Mouse (Mus musculus) thymus, adult 18-20 months (tissue): ENCODE measurements around the gene Adam12.

Experiments used
- DNase-seq, 2 experiments: peaks; one replicate each; pipeline ENCODE4 v3.0.0; 2022; ENCODE audit warnings: mixed read lengths in 2 of 2

Adam12 gene

DNA sequence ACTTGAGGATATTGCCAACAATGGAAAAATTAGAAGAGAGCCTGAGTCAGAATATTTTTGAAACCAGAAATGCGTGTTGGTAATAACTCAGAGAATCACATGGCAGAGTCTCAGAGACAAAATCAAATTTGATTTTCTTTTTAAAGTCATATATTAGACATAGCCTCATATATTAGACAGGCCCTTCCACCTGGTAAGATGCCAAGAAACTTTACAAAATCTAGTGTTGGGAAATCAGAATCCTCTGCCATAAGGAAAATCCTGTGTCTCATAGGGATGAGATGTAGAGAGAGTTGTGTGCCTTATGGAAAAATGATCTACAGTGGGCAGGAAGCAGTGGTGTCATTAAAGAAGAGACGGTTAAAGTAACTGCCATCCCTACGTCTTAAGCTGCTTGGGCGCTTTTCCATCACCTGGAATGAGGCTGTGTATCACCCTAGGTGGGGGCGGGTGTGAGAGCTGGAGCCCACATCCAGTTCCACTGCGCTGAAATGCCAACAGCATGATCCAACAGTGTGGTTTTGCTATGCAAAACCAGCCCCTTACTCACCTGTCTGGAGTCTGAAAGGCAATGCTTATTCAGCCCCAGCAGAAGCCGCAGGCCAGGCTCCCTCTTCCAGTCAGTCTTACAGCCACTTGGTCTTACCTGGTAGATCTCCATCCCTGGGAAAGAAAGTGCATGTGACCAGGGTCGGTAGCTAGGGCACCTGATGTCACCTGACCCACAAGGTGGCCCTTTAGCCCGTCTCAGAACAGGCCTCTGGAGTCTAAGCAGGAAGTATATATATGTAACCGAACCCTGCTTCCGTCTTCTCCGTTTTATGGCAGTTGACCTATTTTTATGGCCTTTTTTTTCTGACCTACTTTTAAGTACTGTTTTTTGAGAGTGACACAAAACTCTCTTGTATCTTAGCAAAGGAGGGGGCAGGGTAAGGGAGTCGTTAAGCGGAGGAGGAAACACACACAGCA, at the start of gene Adam12:
TSS of gene Adam12 (minus strand) at position 769 of the 969 bp plus-strand sequence.
- no peak for DNase-seq

DNA sequence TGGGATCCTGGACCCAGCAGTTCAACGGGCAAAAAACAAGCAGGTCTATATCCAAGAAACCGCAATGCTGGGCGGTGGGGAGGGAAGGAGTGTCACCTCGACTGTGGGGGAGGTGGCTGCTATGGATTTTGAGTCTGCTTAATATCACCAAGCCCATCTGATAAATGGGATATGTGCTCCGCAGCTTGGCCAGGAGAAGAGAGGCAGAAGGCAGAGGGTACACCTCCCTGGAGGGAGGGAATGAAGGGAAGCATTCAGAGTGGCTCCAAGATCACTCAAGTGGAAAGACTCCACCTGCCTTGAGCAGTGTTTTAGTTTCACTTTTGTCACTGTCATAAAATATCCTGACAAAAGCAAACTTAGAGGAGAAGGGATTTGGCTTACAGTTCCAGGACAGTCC, 41.0 kb upstream of the Adam12 start:
- DNase-seq, result no peak

DNA sequence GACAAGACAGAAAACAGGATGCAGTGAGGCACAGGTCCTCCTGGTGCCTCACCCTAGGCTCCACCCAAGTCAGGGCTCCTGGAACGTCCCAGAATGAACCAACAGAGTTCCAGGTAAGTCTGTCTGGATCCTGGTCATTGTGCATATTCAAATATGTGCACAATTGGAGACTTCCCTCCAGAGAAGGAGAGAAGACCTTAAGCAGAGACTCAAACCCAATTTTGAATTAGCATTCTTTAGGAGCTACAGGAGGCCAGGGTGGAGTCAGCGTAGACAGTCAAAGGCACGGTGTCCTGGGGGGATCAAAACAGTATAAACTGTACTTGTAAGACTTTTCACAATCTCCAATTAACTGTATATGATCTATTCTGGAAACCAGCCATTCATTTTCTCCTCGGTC, 40.5 kb upstream of the Adam12 start:
- DNase-seq, result no peak

DNA sequence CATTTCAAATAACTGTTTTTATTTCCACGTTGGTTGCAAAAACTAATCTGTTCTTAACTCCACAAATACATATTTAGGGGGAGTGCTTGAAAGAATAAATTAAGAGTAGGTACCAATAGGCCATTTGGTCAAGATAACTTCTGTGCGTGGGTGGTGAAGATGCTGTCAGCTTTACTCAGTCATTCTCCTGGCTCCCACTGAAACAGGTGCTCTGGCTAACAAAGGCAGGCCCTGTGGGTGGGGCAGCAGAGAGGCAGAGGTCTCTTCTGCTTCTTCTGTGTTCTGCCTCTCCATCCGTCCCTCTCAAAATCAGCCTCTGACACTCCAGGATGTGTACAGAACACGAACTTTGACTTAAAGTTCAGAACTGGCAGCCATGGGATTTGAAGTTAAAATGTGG, 33.8 kb upstream of the Adam12 start:
- no peak for DNase-seq

DNA sequence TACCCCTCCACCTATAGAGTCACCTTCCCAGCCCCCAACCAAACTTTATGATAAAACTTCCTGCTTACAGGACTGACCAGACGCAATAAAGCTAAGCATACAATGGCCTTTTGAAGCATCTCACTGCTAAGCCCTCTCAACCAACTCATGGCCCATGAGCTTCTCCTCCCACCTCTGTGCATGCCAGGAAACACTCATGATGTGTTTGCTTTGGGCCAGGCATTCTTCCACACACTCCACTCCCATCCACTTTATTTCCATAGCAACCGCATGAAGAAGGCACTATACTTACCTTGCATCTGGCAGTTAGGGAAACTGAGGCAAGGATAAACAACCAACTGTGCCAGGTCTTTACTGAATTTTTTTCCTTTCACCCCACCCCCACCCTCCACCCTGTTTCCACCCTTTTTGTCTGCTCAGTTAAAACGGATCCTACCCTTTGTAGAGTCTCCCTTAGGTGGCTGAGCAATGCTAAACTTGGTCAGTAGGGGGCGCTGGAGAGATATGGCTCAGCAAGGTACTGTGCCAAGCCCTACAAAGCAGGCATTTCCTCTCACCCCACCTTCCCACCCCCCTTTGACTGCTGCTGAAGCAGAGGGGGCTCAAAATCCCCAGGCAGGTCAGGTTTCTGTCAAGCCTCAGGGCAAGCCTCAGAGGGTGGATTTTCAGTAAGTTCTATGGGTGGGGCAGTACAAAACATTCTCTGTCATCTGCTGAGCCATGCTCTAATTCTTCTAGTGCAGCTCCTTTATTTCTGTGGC, 31.4 kb upstream of the Adam12 start:
- peak; percentile 5 to 35 for DNase-seq

DNA sequence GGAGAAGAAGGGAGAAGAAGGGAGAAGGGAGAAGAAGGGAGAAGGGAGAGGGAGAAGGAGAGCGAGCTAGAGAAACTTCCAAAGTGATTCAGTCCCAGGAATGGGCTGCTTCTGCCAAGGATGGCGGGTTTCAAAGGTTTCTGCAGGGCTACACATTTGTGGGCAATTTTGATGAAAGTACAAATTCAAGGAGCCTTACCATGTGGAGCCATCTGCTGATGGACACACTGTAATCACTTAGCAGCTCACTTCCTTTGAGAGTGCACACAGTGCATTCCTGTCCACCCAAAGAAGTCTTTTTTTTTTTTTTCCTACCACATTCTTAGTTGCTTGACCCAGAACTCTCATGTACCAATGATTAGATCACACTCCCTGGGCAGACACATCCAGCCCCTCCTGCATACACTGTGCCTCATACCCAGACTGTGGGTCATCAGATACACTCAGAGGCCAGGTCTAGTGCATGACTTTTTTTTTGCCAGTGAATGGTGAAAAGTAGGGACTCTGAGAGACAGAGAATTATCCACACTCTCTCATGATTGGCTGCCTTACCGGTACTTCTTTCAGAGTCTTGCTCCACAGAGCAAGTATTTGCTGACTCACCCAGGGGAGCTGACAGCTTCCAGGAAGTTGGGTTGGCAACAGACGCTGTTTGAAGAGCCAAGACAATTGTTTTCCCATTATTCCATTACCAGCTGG, 29.2 kb upstream of the Adam12 start:
- DNase-seq, result no peak

DNA sequence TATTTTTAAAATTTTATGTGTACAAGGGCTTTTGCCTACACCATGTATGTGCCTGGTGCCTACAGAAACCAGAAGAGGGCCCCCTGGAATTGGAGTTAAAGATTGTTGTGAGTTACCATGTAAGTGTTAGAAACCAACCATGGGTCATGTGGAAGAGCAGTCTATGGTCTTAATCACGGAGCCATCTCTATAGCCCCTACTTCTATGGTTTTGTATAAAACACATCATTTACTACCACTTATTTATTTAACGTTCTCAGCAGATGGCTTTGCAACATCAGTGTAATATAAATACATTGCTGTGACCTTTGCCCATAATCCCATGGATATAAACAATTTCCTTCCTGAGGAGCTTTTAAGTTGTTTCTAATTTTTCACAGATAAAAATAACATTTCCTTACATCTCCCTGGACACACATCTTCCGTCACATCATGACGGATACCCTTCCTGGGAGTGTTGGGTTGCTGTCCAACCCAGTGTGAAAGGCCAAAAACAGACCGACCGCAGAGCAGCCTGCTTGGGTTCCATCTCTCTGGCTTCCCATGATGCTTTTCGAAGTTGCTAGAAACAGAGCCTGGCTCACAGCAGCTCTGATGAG, 18.4 kb upstream of the Adam12 start:
- DNase-seq, result no peak

DNA sequence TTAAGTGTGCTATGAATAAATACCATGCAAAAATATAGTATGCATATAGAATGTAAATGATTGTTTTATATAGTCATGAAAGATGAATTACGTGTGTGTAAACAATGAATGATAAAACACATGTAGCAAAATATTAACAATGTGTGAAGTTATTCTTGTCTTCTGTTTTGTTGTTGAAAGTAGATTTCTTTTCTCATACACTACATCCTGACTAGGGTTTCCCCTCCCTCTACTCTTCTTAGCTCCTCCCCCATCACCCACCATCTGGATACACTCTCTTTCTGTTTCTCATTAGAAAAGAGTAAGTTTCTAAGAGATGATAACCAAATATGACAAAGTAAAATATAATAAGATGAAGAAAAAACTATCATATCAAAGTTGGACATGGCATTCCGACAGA, 16.1 kb upstream of the Adam12 start:
- no peak for DNase-seq

DNA sequence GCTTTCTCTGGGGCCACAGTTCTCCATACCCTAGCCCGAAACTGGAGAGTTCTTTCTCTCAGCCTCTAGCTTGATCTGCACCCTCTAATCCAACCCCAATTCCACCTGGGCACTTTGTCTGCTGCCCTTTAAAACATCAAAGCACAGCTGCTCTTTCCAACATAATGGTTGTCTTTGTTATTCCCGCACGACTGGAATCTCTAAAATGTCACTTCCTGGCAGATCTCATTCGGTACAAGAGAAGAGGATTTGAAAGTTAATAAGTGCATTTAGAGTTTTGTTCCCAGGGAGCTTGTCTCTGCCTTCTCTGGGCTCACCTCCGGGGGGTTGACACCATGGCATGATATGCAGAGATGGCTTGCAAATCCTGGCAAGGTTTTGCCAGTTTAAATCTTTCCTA, 14.7 kb upstream of the Adam12 start:
- DNase-seq, result no peak

DNA sequence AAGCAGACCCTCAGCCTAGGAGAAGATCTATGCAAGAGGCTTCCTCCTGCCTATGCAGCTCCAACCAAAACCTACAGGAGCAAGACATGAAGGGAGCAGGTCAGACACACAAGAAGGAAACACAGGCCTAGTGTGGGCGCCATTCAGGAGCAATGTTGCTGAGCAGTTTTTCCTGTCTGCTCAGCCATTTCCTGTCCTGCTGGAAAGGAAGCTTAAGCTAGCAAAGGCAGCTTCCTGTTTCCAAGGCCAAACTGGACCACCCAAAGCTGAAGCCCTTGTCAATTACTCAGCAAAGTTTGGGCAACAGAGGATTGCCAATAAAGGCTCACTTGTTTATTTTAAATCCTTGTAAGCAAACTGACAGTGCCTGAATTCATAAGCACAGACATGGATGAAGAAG, 10.8 kb upstream of the Adam12 start:
- DNase-seq, result no peak

DNA sequence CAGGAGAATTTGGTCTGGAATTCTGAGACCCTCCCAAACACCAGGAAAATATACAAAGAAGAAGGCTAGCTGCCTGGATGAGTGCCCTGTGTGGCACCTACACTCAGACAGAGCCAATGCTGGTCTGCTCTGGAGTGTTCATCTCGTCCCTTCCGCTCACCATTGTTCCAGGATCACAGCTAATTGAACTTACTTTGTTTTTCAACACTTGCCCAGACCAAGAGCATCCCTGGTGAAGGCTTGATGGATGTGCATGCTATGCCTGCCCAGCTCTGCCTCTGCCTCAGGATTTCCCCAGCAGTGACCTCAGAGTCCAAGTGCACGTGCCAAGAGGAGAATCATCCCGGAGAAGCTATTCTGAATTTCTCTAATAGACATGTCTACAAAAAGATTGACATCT, 9.3 kb upstream of the Adam12 start:
- no peak for DNase-seq

DNA sequence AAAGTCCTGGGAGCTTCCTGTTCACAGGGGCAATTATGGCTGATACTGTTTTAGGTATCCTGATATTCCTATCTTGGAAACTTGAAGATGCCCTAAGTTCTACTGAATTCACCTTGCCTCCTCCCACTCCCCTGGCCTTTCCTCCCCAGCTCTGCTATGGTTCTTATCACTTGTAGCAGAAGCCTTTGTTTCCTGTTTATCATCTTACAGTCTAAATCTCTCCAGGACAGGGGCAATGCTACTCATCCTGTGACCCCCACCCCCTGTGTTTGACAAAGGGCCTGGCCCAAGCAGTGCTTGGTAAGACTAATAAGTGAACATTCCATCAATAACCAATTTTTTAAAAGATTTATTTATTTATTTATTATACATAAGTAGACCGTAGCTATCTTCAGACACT, 8.6 kb upstream of the Adam12 start:
- DNase-seq, result no peak

DNA sequence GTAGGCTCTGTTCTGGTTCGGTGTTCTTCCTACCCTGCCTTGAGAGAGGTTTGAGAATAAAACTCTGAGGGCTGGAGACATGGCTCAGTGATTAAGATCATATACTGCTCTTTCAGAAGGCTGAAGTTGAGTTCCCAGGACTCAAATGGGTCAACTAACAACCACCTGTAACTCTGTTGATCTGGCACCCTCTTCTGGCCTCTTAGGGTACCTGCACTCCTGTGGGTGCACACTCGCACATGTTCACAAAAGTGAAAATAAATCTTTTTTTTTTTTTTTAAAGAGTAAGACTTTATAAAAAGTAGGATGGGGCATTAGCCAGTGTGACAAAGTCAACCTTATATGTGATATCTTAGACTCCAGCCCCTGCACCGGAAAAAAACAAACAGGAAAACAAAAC, 6.9 kb upstream of the Adam12 start:
- DNase-seq, result no peak

DNA sequence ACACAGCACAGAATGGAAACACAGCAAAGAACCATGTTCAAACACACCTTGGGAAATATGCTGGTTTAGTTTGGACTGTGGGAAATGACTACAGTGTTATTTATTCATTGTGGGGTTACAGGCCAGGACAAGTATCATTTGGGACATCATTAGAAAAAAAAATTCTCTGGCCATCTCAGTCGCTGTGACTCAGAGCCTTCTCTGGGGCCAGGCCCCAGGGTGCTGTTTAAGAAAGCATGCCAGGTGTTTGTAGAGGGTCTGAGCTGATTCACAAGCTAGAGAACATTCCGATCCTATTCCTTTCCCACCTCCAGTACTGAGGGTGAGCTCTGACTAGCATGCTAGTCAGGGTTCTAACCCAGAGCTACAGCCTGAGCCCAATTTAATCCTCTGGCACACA, 5.4 kb upstream of the Adam12 start:
- DNase-seq, result no peak

DNA sequence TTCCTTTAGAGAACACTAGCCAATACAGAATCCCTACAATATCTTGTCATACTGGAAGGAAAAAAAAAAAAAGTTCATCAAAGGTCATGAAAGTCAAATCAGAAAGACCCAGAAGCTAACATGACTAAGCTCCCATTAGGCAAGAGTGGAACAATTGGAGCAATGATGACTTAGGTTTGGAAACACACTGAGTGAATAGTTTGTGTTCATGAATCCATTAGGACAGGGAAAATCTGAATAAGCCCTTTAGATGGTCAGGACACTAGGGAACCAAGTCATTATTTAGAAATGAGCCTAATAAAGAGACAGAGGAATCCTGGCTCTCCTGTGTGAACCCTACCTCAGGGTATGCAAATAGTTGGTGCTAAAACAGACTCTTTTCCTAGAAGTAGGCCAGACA, 4.8 kb upstream of the Adam12 start:
- no peak for DNase-seq

DNA sequence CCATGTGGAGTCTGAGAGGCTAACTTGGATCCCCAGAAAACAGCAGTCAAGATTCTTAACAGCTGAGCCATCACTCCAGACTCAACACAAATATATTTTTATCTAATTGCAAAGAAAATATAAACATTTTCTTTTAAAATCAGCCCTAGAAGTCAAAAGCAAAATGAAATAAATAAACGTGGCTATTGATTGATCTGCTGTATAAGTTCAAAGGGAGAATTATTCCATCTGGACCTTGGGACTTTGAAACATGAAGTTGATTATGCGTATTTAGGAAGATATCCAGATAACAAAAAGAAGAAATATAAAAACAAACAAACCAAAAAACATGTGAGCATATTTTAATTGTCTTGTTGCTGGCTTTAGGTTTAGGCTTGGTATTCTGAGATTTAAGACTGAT, 3.6 kb upstream of the Adam12 start:
- no peak for DNase-seq

DNA sequence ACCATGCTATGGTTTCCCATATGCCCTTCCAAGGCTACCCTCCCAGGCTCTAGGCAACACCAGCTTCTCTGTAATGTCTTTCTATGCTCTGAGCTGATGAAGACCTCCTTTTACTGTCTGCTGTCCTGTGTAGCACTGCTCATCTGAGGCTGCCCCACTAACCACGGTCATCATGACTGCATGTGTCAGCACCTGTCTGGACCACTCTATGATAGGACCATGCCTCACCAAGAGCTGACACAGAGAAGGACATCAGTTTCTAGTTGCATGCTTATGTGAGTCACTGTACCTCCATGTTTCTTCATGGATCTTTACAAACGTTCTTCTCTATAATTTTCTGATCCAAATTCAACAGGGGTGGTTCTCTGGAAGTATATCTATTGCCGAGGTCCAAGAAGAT, 1.2 kb downstream of the Adam12 start:
- DNase-seq, result no peak

DNA sequence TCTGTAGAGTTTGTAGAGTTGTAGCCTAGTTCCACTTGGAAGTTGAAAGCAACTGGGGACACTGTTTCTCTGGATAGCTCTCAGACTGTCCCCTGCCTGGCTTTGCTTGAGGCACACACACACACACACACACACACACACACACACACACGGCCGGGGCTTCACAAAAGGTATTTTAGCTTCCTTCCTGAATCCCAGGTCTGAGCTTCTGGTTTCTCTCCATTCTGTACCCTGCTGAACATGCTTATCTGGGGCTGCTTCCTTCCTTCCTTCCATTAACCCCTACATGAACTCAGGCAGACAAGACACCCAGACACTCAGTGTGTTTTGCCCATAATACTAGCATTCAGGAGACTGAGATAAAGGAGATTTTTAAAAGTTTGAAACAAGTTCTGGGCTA, 2.0 kb downstream of the Adam12 start:
- DNase-seq, result no peak

DNA sequence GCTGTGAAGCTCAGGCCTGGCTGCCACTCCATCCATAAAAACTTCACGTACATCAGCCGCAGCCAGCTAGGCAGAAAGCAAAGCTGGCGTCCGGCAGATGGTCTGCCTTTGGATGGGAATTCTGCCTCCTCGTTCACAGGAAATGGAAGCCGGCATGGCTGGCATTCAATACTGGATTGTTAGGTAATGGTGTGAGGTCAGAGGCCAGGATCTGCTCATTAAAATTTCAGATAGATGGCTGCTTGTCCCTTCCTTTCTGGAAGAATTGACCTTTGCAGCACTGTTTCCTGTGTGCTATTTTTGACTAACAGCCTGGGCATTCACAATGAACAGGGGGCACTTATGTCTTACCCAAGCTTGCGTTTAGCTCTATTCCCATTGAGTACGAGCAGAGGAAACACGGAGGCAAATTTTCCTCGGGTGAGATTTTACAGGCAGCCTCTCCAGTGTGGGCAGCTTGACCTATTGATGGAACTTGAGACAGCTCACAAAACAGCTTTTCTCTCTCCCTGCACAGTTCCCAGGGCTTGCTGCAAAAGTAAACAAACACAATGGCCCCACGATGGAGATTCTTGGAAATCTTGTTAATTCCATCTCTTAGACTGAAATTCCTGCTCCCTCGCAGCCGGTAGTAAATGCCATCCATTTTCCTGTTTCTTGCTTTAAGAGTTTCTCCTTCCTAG, 4.0 kb downstream of the Adam12 start:
- no peak for DNase-seq

DNA sequence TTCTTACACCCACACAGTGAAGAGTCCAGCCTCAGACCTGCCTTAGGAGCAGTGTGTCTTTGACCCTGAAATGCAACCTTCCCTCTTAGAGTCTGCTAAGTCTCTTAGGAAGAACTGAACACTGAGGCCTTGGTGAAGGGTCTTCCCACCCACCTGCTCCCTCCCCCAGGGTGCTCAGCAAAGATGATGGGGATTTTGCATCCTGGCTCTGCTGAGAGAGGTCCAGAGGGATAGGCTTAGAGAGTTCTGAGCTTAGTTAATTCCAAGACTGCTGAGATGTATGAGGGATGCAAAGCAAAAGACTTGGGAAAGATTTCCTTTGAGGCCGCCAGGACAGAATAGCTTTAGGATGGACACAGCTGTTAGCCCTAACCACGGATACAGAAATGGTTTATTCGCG, 4.8 kb downstream of the Adam12 start:
- DNase-seq, result no peak

DNA sequence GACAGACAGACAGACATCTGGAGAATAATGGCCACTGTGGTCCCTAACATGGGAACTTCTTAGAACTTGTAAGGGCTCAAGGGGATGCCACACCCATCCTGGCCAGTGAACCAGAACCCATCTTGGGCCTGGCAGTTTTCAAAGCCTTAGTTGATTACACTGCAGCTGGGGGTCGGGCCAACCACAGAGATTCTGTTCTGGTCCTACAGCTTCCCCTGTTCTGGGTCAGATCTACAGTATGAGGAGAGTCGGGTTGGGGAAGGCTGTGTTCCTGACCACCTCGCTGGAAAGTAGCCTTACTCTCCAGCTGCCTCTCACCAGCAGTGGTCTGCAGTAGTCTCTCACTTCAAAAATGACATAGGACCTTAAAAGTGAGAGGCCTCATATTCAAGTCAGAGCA, 5.7 kb downstream of the Adam12 start:
- DNase-seq, result no peak
